Mouse (Mus musculus): ENCODE data around the gene Ppp1r12a.

Gene Ppp1r12a

GRCm38 (mm10) chr10:108292651-108293050 lies 130.7 kb downstream of the Ppp1r12a start:
- no peak for DNase-seq

- no peak for DNase-seq
Measured at GRCm38 (mm10) chr10:108293620-108294195, 131.7 kb downstream of the Ppp1r12a start.

DNA sequence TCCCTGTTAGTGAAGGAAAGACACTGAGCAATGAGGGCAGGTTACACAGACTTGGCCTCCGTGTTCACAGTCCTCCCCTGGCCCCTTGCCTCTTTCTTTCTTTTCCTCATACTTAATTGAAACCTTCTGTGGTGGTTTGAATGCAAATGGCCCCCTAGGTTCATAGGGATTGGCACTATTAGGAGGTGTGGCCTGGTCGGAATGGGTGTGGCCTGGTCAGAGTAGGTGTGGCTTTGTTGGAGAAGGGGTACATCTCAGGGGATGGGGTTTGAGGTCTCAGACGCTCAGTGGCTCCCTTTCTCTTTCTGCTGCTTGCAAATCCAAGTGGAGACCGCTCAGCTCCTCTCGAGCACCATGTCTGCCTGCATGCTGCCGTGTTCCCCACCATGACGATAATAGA lies 132.8 kb downstream of the Ppp1r12a start:
- DNase-seq: no peak

DNA sequence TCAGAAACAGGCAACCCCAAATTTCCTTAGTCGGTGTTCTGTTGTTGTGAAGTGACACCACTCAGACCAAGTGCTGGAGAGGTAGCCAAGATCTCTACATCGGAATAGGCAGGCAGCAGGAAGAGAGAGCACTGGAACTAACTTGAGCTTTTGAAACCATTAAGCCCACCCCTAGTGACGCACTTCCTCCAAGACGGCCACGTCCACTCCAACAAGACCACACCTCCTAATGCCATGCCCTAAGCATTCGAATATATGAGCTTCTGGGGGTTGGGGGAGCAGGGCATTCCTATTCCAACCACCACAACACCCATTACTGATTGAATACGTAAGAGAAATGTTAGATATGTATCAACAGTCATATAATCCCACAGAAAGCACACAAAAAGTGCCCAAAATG lies 134.5 kb downstream of the Ppp1r12a start:
- DNase-seq: no peak

- no peak for DNase-seq
Measured at GRCm38 (mm10) chr10:108298261-108298660, 136.3 kb downstream of the Ppp1r12a start.

- no peak for DNase-seq
Measured at GRCm38 (mm10) chr10:108298841-108299545, 137.0 kb downstream of the Ppp1r12a start.

- no peak for DNase-seq
Measured at GRCm38 (mm10) chr10:108299828-108300227, 137.8 kb downstream of the Ppp1r12a start.

DNA sequence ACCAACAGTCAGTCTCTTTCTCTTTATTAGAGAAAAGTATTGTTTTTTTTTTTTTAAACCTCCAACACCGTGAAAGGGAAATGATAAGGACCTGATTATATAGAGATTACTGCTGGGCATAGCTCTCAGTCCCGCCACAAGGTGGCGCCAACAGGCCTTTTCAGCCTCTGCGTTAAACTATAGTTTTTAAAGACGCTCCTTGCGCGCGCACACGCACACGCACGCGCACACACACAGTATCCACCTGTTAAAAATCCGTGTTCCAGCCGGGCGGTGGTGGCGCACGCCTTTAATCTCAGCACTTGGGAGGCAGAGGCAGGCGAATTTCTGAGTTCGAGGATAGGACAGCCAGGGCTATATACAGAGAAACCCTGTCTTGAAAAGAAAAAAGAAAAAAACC lies 138.8 kb downstream of the Ppp1r12a start:
- peak; percentile 87 to 89 for DNase-seq

GRCm38 (mm10) chr10:108307772-108308171 lies 145.8 kb downstream of the Ppp1r12a start:
- DNase-seq: no peak

DNA sequence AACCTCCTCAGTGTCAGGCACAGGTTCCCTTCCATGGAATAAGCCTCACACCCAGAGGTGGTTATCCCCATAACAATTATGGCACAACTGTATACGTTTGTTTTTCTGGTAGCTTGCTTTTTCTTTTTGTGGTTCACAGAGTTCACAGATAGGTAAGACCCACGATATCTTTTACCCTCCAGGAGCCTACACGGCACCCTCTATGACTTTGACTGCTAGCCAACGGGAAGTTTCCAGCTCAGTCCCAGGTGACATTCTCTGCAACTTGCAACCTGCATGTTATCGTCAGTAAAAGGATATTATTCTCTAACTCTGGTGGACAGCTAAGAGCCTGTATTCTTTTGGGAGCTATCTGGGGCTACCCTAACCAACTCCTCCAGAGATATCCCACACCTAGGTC lies 148.2 kb downstream of the Ppp1r12a start:
- no peak for DNase-seq

GRCm38 (mm10) chr10:108311396-108311795 lies 149.4 kb downstream of the Ppp1r12a start:
- no peak for DNase-seq

DNA sequence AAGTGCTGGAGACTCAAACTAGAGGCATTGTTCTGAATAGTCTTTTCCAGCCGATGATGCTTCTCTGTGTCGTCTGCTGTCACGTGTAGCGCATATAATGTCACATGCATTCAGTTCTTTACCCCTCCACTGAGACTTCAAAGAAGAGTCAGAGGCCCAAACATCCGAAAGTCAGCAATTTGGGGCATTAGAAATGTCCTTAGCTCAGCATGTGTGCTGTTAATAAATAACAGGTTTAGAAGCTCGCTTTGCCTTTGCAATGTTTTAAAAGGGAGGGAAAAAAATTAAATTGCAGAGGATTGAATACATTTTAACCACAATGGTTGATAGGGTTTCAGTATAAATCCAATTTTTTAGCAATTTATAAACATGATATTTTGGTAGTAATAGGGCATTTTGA lies 151.9 kb downstream of the Ppp1r12a start:
- no peak for DNase-seq

- DNase-seq: no peak
Measured at GRCm38 (mm10) chr10:108314396-108314795, 152.4 kb downstream of the Ppp1r12a start.

DNA sequence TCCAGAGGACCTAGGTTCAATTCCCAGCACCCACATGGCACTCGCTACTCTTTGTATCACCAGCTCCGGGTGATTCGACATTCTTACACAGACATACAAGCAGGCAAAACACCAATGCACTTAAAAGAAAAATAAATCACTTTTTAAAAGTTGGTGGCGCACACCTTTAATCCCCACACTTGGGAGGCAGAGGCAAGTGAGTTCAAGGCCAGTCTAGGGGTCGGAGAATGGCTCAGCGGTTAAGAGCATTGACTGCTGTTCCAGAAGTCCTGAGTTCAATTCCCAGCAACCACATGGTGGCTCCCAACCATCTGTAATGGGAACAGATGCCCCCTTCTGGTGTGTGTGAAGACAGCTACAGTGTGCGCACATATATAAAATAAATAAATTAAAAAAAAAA lies 153.2 kb downstream of the Ppp1r12a start:
- DNase-seq: no peak

DNA sequence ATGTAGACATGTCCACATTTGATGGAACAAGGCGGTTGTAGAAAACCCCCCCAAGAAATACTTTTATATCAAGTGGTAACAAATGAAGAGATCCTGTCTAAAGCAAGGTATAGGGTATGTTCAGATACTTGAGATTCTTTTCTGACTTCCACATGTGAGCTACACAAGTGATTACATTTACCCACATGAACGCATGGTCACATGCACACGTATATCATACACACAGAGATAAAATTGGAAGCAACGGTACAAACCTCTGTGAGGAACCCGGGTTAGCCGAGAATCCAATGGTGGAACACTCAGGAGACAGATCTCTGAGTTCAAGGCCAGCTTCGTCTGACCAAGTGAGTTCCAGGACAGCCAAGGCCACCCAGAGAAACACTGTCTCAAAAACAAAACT lies 166.4 kb downstream of the Ppp1r12a start:
- no peak for DNase-seq

DNA sequence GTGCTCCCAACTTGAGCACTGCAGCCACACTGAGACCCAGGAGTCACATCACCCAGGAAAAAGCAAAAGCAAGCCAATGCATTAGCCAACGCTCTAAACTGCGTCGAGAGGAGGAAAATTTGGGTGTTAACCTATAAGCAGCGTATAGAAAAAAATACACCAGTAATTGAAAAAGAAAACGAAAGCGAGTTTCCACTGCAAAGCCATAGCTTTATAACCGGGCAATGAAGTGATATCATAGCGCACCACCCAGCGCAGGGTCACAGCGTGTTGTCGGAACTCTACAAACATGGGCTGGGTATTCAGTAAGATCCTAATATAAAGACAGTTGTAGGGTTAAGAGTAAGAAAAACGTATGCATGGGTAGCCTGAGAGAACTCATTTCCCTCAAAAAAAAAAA lies 167.0 kb downstream of the Ppp1r12a start:
- DNase-seq: no peak

DNA sequence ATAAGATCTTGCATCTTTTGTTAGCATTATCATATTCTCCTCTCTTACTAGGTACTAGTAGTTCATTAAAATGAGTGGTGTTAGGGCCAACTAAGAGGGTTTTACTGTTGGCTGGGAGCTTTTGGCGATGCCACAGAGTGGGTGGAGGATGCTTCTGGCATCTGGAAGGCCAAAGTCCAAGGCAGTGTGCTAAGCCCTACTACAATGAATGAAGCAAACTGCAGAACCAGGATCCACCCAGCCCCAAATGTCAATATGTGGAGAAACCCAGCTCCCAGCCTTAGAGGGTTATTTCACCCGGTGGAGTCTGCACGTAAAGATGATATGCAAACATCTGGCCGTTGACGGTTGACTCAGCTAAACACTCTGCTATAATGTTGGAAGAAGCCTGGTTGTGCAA lies 167.8 kb downstream of the Ppp1r12a start:
- no peak for DNase-seq

GRCm38 (mm10) chr10:108330964-108331363 lies 169.0 kb downstream of the Ppp1r12a start:
- peak in 1 of 2 experiments; percentile 3 for DNase-seq

- DNase-seq: peak; percentile 80 to 81
Measured at GRCm38 (mm10) chr10:108331784-108332561, 170.0 kb downstream of the Ppp1r12a start, which contains the start of gene Pawr. TSS of gene Pawr (plus strand) at chr10:108332121.

GRCm38 (mm10) chr10:108332571-108333541 lies 170.9 kb downstream of the Ppp1r12a start:
- peak; percentile 35 to 42 for DNase-seq

GRCm38 (mm10) chr10:108333642-108334041 lies 171.6 kb downstream of the Ppp1r12a start:
- DNase-seq: no peak

Measured in cerebellum, postnatal 14 days (tissue).